Mouse (Mus musculus) kidney, embryonic 15.5 days (tissue): ENCODE data around the gene Clec12a. TPM values are rescaled to one million over a fixed set of nuclear protein-coding genes. Genes with fewer than 3 reads are reported as not detected.
"Not testable (repeated sequence)": the region's sequence is repeated elsewhere in the genome, so short reads cannot be mapped to it uniquely, and the experiment has no call there.

Source experiments
- ATAC-seq: fragments of 200-750 bp; cut with Nextera tagmentation; replicated peaks from 2 replicates; pipeline ENCODE4 v1.8.0; 2017; ENCODE audit warnings: moderate TSS enrichment; ENCODE audit not compliant: low FRiP score
- H3K27ac ChIP-seq: fragments of 300-500 bp; sonication (generic); 2 replicates; pipeline ENCODE4 v1.5.1; 2015; ENCODE audit warnings: mild to moderate bottlenecking, inconsistent platforms
- H3K27me3 ChIP-seq: fragments of 300-500 bp; sonication (generic); 2 replicates; pipeline ENCODE4 v1.6.1; 2015; ENCODE audit warnings: inconsistent platforms
- H3K36me3 ChIP-seq: fragments of 300-500 bp; sonication (generic); 2 replicates; pipeline ENCODE4 v1.6.1; 2015; ENCODE audit warnings: inconsistent platforms
- H3K4me1 ChIP-seq: fragments of 300-500 bp; sonication (generic); 2 replicates; pipeline ENCODE4 v1.6.1; 2015; ENCODE audit warnings: inconsistent platforms
- H3K4me2 ChIP-seq: fragments of 300-500 bp; sonication (generic); 2 replicates; pipeline ENCODE4 v1.6.1; 2015; ENCODE audit warnings: moderate library complexity, mild to moderate bottlenecking, inconsistent platforms
- H3K4me3 ChIP-seq: fragments of 300-500 bp; sonication (generic); replicated peaks from 2 replicates; pipeline ENCODE4 v1.5.1; 2015; ENCODE audit warnings: mild to moderate bottlenecking, inconsistent platforms
- H3K9ac ChIP-seq: fragments of 300-500 bp; sonication (generic); 2 replicates; pipeline ENCODE4 v1.6.1; 2015; ENCODE audit warnings: mild to moderate bottlenecking, inconsistent platforms
- H3K9me3 ChIP-seq: fragments of 300-500 bp; sonication (generic); replicated peaks from 2 replicates; pipeline ENCODE4 v1.6.1; 2016; ENCODE audit warnings: inconsistent platforms
- WGBS: fragments of 180-500 bp; shearing (Covaris S2); methylation state at CpG from one replicate; pipeline ENCODE4 v1.1.7; 2015; ENCODE audit warnings: mixed read lengths; 5-methylcytosine and 5-hydroxymethylcytosine counted together
- polyA plus RNA-seq: library from polyadenylated mRNA; unstranded; fragments of >200 nt; fragmentation: Nextera tagmentation; extraction: Ambion mirVana; gene quantifications from 2 replicates; pipeline ENCODE4 v1.2.1, GENCODE M21; 2015

Gene Clec12a
- 0.71 and 1.2 TPM in 2 replicates for polyA plus RNA-seq

GRCm38 (mm10) chr6:129342391-129342790 is at the start of gene Clec12a:
Clec12a (plus strand) TSS chr6:129342691.
- H3K4me3 ChIP-seq, ATAC-seq, H3K27me3 ChIP-seq, H3K9me3 ChIP-seq, H3K4me1 ChIP-seq, H3K4me2 ChIP-seq, H3K36me3 ChIP-seq, H3K9ac ChIP-seq, H3K27ac ChIP-seq: not testable (repeated sequence)
- 76% methylated on average over 4 of the region's 4 CpGs for WGBS

GRCm38 (mm10) chr6:129304180-129304579 is 38.3 kb upstream of the Clec12a start:
- WGBS, result 72% methylated on average over 1 of the region's 1 CpGs
- ATAC-seq, result no peak
- H3K9ac ChIP-seq, result no peak overlapping the region
- no peaks in the 10 kb centered on the region for H3K36me3 ChIP-seq
- H3K4me3 ChIP-seq, result no peak overlapping the region
- H3K27me3 ChIP-seq, result no peaks in the 10 kb centered on the region
- H3K9me3 ChIP-seq, result no peaks in the 10 kb centered on the region
- H3K4me1 ChIP-seq, result no peaks in the 10 kb centered on the region
- H3K4me2 ChIP-seq, result no peak overlapping the region
- no peak overlapping the region for H3K27ac ChIP-seq

- Histone ChIP-seq H3K36me3 (no peaks in the 10 kb centered on the region), H3K4me3 (no peak overlapping the region), H3K4me1 (no peaks in the 10 kb centered on the region), H3K9me3 (no peaks in the 10 kb centered on the region), H3K27ac (no peak overlapping the region), H3K9ac (no peak overlapping the region), H3K4me2 (no peak overlapping the region), H3K27me3 (no peaks in the 10 kb centered on the region)
- no peak for ATAC-seq
- 70% methylated on average over 3 of the region's 3 CpGs for WGBS
Observed at GRCm38 (mm10) chr6:129312499-129312898, 30.0 kb upstream of the Clec12a start.

- ATAC-seq, result no peak
- Histone ChIP-seq H3K36me3 (no peaks in the 10 kb centered on the region), H3K4me1 (no peaks in the 10 kb centered on the region), H3K27ac (no peak overlapping the region), H3K27me3 (no peaks in the 10 kb centered on the region), H3K4me3 (no peak overlapping the region), H3K9ac (no peak overlapping the region), H3K9me3 (no peaks in the 10 kb centered on the region), H3K4me2 (no peak overlapping the region)
- WGBS, result 88% methylated on average over 3 of the region's 3 CpGs
Observed at GRCm38 (mm10) chr6:129314655-129315168, 27.8 kb upstream of the Clec12a start.

GRCm38 (mm10) chr6:129315698-129316097 is 26.8 kb upstream of the Clec12a start:
- no peak overlapping the region for H3K27ac ChIP-seq
- WGBS, result 83% methylated on average over 1 of the region's 1 CpGs
- no peak overlapping the region for H3K4me3 ChIP-seq
- H3K9ac ChIP-seq, result no peak overlapping the region
- no peaks in the 10 kb centered on the region for H3K9me3 ChIP-seq
- no peak for ATAC-seq
- H3K27me3 ChIP-seq, result no peaks in the 10 kb centered on the region
- H3K36me3 ChIP-seq, result no peaks in the 10 kb centered on the region
- no peak overlapping the region for H3K4me2 ChIP-seq
- H3K4me1 ChIP-seq, result no peaks in the 10 kb centered on the region

- no peak overlapping the region for H3K9ac ChIP-seq
- no peak for ATAC-seq
- no peaks in the 10 kb centered on the region for H3K27me3 ChIP-seq
- no peak overlapping the region for H3K4me2 ChIP-seq
- H3K36me3 ChIP-seq, result no peaks in the 10 kb centered on the region
- no peaks in the 10 kb centered on the region for H3K9me3 ChIP-seq
- WGBS, result 79% methylated on average over 2 of the region's 2 CpGs
- H3K27ac ChIP-seq, result no peak overlapping the region
- no peak overlapping the region for H3K4me3 ChIP-seq
- no peaks in the 10 kb centered on the region for H3K4me1 ChIP-seq
Observed at GRCm38 (mm10) chr6:129316463-129316862, 26.0 kb upstream of the Clec12a start.

- H3K9ac ChIP-seq, result no peak overlapping the region
- 42% methylated on average over 1 of the region's 1 CpGs for WGBS
- H3K4me3 ChIP-seq, result no peak overlapping the region
- no peak overlapping the region for H3K4me2 ChIP-seq
- H3K27ac ChIP-seq, result no peak overlapping the region
- H3K36me3 ChIP-seq, result no peaks in the 10 kb centered on the region
- H3K9me3 ChIP-seq, result no peaks in the 10 kb centered on the region
- H3K27me3 ChIP-seq, result no peaks in the 10 kb centered on the region
- H3K4me1 ChIP-seq, result no peaks in the 10 kb centered on the region
- no peak for ATAC-seq
Observed at GRCm38 (mm10) chr6:129318395-129318794, 24.1 kb upstream of the Clec12a start.

GRCm38 (mm10) chr6:129319331-129319730 is 23.2 kb upstream of the Clec12a start:
- Histone ChIP-seq H3K27ac (no peak overlapping the region), H3K4me3 (no peak overlapping the region), H3K9ac (no peak overlapping the region), H3K4me2 (no peak overlapping the region), H3K27me3 (no peaks in the 10 kb centered on the region), H3K9me3 (no peaks in the 10 kb centered on the region), H3K4me1 (no peaks in the 10 kb centered on the region), H3K36me3 (no peaks in the 10 kb centered on the region)
- ATAC-seq, result no peak
- WGBS, result 65% methylated on average over 4 of the region's 4 CpGs

GRCm38 (mm10) chr6:129326016-129326415 is 16.5 kb upstream of the Clec12a start:
- no peaks in the 10 kb centered on the region for H3K9me3 ChIP-seq
- H3K4me2 ChIP-seq, result no peak overlapping the region
- no peaks in the 10 kb centered on the region for H3K36me3 ChIP-seq
- no peaks in the 10 kb centered on the region for H3K27me3 ChIP-seq
- 68% methylated on average over 1 of the region's 1 CpGs for WGBS
- no peak for ATAC-seq
- no peak overlapping the region for H3K4me3 ChIP-seq
- no peak overlapping the region for H3K27ac ChIP-seq
- no peaks in the 10 kb centered on the region for H3K4me1 ChIP-seq
- no peak overlapping the region for H3K9ac ChIP-seq

GRCm38 (mm10) chr6:129326568-129327150 is 15.8 kb upstream of the Clec12a start:
- Histone ChIP-seq H3K27ac (no peak overlapping the region), H3K27me3 (no peaks in the 10 kb centered on the region), H3K4me2 (no peak overlapping the region), H3K9ac (no peak overlapping the region), H3K9me3 (no peaks in the 10 kb centered on the region), H3K4me1 (0 out of 2 replicates have a peak, but pooled peaks cover 2% of the 10 kb centered on the region), H3K4me3 (no peak overlapping the region), H3K36me3 (no peaks in the 10 kb centered on the region)
- ATAC-seq, result no peak
- 51% methylated on average over 13 of the region's 13 CpGs for WGBS

- 0 out of 2 replicates have a peak, but pooled peaks cover 2% of the 10 kb centered on the region for H3K4me1 ChIP-seq
- ATAC-seq, result peak; percentile 85
- H3K9me3 ChIP-seq, result no peaks in the 10 kb centered on the region
- no peak within 1 kb of the TSS for H3K4me3 ChIP-seq
- H3K27ac ChIP-seq, result no peak within 1 kb of the TSS
- peak within 1 kb of the TSS; percentile 16; the same call in 1 of the 2 replicates for H3K4me2 ChIP-seq
- H3K9ac ChIP-seq, result no peak within 1 kb of the TSS
- no peaks in the 10 kb centered on the region for H3K36me3 ChIP-seq
- H3K27me3 ChIP-seq, result no peaks in the 10 kb centered on the region
- 46% methylated on average over 11 of the region's 11 CpGs for WGBS
Observed at GRCm38 (mm10) chr6:129331610-129332009, 10.9 kb upstream of the Clec12a start, which contains the start of gene 4922502D21Rik. 4922502D21Rik (minus strand) TSS chr6:129331796.

GRCm38 (mm10) chr6:129333674-129334078 is 8.8 kb upstream of the Clec12a start:
- peak; percentile 88 for ATAC-seq
- 31% methylated on average over 11 of the region's 11 CpGs for WGBS
- Histone ChIP-seq H3K4me3 (no peak overlapping the region), H3K27me3 (no peaks in the 10 kb centered on the region), H3K9ac (no peak overlapping the region), H3K4me2 (peak overlapping the region; percentile 30; the same call in 1 of the 2 replicates), H3K9me3 (no peaks in the 10 kb centered on the region), H3K4me1 (0 out of 2 replicates have a peak, but pooled peaks cover 2% of the 10 kb centered on the region), H3K27ac (no peak overlapping the region), H3K36me3 (no peaks in the 10 kb centered on the region)

GRCm38 (mm10) chr6:129337751-129338150 is 4.7 kb upstream of the Clec12a start:
- ATAC-seq, result no peak
- Histone ChIP-seq H3K9me3 (no peaks in the 10 kb centered on the region), H3K36me3 (no peaks in the 10 kb centered on the region), H3K4me1 (no peaks in the 10 kb centered on the region), H3K4me3 (no peak overlapping the region), H3K27me3 (no peaks in the 10 kb centered on the region), H3K4me2 (no peak overlapping the region), H3K9ac (no peak overlapping the region), H3K27ac (no peak overlapping the region)
- 56% methylated on average over 1 of the region's 1 CpGs for WGBS
